Mouse (Mus musculus) MEL-GATA-1-ER (cell line): Measurements from ENCODE around the gene Relb.

ENCODE experiments used
- DNase-seq: peaks from one replicate; pipeline ENCODE4 v3.0.0-alpha.2; 2012; ENCODE audit warnings: low read depth; ENCODE audit errors: extremely low read depth

Gene Relb

GRCm38 (mm10) chr7:19629361-19629734, at the start of gene Relb:
Relb (minus strand) TSS chr7:19629438.
- DNase-seq = peak; percentile 29

DNA sequence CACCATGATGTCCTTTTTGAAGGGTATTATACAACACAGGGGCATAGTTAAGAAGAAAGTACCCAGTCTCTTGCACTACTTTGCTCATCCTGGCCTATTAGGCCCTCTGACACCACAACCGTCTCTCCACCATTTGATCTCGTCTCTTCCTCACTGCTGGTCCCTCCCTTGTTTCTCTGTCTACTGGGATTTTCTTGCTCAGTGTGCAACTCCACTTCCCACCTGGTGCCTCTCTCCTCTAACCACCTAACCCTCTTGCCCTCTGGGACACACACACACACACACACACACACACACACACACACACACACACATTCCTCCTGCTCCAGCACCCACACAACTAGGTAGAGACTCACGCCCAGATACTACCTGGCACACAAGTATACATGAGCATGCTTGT, 49.7 kb upstream of the Relb start:
- DNase-seq = no peak

DNA sequence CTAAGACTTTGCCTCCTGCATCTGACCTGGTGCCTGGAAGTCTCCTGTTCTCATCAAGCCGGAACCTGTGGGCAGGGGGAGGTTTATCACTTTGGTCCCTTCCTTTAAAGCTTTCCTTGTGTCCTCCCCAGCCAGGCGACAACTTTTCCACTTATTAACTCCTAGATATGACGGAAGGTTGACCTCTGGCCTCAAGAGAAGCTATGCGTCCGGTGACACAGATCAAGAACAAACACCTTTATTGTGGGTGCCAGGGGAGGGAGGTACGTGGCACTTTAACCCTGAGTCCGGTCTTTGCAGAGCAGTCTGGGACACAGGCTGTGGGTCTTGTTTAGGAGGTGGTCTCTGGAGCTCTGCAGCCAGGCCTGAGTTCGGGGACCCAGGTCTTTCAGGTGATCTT, 48.6 kb upstream of the Relb start, which contains the start of gene Apoc2:
Apoc2 (minus strand) TSS at position 70 of the 400 bp plus-strand sequence.
- no peak for DNase-seq

DNA sequence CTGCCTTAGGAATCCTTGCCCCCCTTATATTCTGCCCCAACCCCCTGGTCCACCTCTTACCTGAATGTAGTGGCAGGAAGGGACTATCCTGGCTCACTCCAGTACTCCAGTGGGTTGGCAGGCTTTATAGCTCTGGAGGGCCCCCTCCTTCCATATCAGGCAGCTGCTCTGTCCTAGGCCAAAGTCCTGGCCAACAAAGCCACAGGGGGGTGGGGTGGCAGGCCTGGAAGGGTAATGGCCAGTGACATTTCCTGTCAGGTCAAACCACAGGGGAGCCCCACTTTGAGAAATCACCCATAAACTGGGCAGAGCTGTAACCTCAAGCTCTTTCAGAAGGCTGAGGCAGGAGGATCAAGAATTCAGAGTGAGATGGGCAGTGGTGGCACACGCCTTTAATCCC, 47.4 kb upstream of the Relb start:
- no peak for DNase-seq

- no peak for DNase-seq
These were observed 46.6 kb upstream of the Relb start for GRCm38 (mm10) chr7:19675824-19676223.

GRCm38 (mm10) chr7:19673083-19673699, 44.0 kb upstream of the Relb start:
- DNase-seq = no peak

DNA sequence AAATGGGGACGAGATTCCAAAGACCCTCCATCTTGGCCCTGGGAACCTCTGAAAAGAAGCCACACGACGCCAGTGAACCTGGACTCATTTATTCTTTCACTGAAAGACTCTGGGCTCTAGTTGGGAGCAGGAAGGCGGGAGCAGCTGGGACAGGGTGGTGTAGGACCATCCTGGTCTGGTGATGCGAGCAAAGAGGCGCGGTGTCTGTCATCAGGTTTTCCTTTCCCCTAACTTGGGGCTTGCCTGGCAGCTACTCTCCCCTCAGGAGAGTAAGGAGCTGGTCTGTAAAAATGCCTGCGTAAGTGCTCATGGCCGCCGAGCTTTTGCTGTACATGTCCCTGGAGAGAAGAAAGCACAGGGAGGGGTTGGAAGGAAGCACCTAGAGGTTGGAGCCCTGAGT, 42.3 kb upstream of the Relb start:
- DNase-seq = no peak

GRCm38 (mm10) chr7:19668947-19669721, 39.9 kb upstream of the Relb start:
- DNase-seq = peak; percentile 92

- no peak for DNase-seq
These were observed 38.2 kb upstream of the Relb start for GRCm38 (mm10) chr7:19667434-19667833.

DNA sequence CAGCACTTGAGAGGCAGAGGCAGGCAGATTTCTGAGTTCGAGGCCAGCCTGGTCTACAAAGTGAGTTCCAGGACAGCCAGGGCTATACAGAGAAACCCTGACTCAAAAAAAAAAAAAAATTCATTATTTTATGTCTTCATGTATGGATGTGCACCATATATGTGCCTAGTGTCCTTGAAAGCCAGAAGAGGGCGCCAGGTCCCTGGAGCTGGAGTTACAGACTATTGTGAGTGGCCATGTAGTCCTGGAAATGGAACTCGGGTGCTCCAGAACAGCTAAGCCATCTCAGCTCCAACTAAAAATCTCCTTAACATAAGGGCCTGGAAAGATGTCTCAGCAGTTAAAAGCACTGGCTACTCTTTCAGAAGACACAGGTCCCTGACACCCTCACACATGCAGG, 37.5 kb upstream of the Relb start:
- peak; percentile 46 for DNase-seq

- peak; percentile 94 for DNase-seq
These were observed 36.0 kb upstream of the Relb start, which contains the start of gene Clptm1 for GRCm38 (mm10) chr7:19664955-19665841. Clptm1 (minus strand) TSS chr7:19665033.

GRCm38 (mm10) chr7:19664455-19664954, 35.3 kb upstream of the Relb start:
- DNase-seq = no peak

DNA sequence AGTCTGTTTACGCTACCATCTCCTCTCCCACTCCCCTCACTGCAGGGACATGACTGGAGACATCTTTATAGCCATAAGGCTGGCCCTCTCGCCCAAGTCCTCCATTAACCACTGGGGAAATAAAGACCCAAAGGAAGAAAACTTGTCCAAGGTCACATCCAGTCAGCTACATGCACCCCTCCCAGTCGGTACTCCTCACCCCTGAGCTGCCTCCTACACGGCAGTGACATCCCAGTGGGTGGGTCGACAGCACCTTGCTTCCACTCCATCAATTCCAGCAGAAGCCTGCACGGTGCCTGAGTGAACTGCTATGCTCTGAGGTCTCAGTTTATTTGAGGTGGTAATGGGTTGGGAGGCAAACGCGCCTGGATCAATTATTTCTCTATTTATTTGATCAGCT, 34.7 kb upstream of the Relb start:
- no peak for DNase-seq

- no peak for DNase-seq
These were observed 23.4 kb upstream of the Relb start for GRCm38 (mm10) chr7:19652614-19653013.

DNA sequence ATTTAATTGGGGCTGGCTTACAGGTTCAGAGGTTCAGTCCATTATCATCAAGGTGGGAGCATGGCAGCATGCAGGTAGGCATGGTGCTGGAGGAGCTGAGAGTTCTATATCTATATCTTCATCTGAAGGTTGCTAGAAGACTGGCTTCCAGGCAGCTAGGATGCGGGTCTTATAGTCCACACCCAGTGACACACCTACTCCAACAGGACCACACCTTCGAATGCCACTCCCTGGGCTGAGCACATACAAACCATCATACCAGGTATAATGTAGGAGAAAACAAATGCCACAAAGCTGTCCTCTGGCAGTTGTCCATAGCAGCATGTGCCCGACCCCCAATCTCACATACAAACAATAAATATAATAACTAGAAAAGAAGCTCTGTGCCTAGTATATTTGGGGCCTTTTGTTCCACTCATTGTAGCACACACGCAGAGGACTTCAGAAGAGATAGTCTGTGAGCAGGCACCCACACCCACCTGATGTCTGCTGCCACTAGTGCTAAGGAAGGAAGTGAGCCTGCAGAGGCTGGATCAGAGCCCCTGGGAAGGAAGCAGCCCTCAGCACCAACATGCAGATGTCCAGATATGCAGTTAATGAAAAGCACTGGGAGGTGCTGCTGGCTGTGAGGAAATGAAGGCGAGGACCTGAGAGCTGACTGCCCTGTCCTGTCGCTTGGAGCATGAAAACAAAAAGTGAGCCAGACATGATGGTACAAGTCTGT, 22.0 kb upstream of the Relb start:
- no peak for DNase-seq

GRCm38 (mm10) chr7:19641223-19641622, 12.0 kb upstream of the Relb start:
- no peak for DNase-seq

DNA sequence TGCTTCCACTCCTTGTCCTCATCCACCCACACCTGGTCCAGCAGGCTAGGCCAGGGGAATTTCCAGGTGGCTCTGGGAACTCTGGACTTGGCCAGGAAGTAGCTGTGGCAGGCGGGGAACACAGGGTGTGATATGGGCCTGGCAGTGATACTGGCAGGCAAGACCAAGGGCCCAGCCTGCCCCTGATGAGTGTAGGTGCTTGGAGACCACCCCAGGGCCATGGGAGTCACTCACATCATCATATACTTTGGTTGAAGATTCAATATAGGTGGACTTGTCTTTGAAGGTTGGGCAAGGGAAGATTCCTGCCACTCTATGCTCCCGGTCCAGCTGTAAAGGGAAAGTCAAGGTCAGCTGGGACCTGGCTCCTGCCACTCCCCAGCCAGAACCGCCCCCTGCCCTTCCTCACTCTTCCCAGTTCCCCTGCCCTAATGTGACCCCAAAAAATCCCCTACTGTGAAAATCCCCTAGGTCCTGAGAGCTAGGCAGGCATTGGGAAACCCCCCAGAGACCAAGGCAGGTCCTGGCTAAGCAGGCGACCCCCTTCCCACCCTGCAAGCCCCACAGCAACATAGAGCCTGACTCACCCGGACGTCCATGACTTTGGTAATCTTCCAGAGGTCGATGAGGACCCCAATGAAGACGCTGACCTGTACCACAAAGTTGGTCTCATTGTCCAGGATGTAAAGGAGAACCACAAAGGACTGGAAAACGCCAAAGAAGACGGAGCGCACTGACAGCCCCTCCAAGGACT, 6.0 kb upstream of the Relb start:
- DNase-seq = no peak

GRCm38 (mm10) chr7:19634591-19634990, 5.4 kb upstream of the Relb start:
- no peak for DNase-seq

GRCm38 (mm10) chr7:19633855-19634254, 4.6 kb upstream of the Relb start:
- DNase-seq = no peak

DNA sequence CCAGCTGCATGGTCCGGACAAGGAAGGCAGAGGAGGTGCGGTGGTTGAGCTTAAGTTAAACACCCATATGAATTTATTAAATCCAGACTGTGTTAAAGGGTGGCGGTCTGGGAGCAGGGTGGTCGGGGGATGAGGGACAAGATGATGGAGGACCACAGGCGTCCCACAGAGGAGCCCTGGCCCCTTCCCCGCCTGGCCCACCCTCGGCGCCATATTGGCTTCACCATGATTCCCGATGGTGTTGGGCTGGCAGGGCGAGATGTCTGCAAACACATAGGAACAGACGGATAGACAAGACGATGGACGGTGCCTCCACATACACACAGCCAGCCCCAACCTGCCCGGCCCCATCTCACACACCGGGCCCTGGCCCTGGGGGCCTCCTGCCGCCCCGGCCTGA, 4.0 kb upstream of the Relb start:
- no peak for DNase-seq
